Comparison of ENCODE assay signal across 7 mouse cellular contexts in the genomic region with DNA sequence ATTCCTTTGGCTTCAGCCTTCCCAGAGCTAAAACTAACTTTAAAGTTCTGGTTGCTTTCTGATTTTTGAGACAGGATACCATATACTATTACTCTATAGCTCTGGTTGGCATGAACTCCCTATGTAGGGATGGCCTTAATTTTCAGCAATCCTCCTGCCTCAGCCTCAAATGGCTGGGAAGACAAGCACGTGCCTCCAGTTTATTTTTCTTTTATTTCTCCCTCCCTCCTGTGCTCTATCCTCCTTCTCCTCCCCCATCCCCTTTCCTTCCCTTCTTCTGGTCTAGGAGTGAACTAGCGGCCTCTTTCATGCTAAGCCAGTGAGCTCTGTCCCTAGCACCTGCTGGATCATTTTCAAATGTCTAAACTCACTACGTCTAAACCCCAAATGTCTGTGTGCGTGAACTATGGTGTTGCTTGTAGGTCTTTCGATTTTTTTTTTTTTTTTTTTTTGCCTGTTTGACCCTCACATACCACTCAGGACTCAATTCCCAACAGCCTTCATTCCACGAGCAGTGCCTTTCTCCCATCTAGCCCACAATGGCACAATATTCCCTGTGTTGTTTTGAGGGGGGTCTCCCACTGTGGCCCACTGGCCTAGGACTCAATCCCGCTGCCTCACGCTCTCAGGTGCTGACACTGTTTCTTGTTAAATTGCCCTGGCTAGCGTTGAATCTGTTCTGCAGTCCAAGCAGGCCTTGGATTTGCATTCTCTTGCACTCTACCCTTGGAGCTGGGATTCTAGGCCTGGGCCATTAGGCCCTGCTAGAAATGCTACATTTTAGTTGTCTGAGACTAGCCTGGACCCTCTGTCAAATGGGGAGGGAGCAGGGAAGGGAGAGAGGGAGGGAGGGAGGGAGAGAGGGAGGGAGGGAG. TPM values are rescaled to one million over a fixed set of nuclear protein-coding genes. Genes with fewer than 3 reads are reported as not detected.
DNase-seq lines count a peak whose midpoint lies in the region; ATAC-seq and TF ChIP-seq lines count a peak whose summit lies in the region.

No protein-coding gene starts in this region.

- TF ChIP-seq POLR2A in lung, adult 2 months (IDR thresholded peaks at IDR 0.05; ENCODE audit: borderline replicate concordance, extremely low read depth, low read depth, low read length): no peak

- peak overlapping the region; percentile 73 for H3K4me2 ChIP-seq in embryonic facial prominence, embryonic 15.5 days (replicated peaks)
- peak overlapping the region; percentile 83 for H3K4me2 ChIP-seq in intestine, embryonic 16.5 days (ENCODE audit: low read depth, low read length)
- peak overlapping the region; percentile 92 for H3K4me2 ChIP-seq in neural tube, embryonic 15.5 days

- no peaks in the 10 kb centered on the region for H3K9me3 ChIP-seq in embryonic facial prominence, embryonic 15.5 days (replicated peaks)
- no peaks in the 10 kb centered on the region for H3K9me3 ChIP-seq in intestine, embryonic 16.5 days (ENCODE audit: control insufficient read depth, low read length)
- no peaks in the 10 kb centered on the region for H3K9me3 ChIP-seq in neural tube, embryonic 15.5 days (replicated peaks)

- no peaks in the 10 kb centered on the region for H3K27me3 ChIP-seq in embryonic facial prominence, embryonic 15.5 days
- H3K27me3 ChIP-seq in intestine, embryonic 16.5 days (replicated peaks; ENCODE audit: control insufficient read depth, insufficient read depth, low read length): no peaks in the 10 kb centered on the region
- H3K27me3 ChIP-seq in neural tube, embryonic 15.5 days (replicated peaks): no peaks in the 10 kb centered on the region

- no peak for DNase-seq in lung, adult 2 months
- DNase-seq in lung, postnatal 25 days (ENCODE audit: low spot score): no peak
- no peak for DNase-seq in thymus, adult 18-20 months
- DNase-seq in cerebellum, postnatal 4 days (ENCODE audit: low spot score in 2 of 2): no peak

- 67% methylated on average over 9 of the region's 9 CpGs for WGBS in lung, adult 2 months
- WGBS in embryonic facial prominence, embryonic 15.5 days: 45% methylated on average over 9 of the region's 9 CpGs
- WGBS in intestine, embryonic 16.5 days: 61% methylated on average over 9 of the region's 9 CpGs
- 53% methylated on average over 9 of the region's 9 CpGs for WGBS in neural tube, embryonic 15.5 days

- H3K36me3 ChIP-seq in embryonic facial prominence, embryonic 15.5 days: no peaks in the 10 kb centered on the region
- H3K36me3 ChIP-seq in intestine, embryonic 16.5 days (ENCODE audit: control insufficient read depth, insufficient read depth, low read length): no peaks in the 10 kb centered on the region
- H3K36me3 ChIP-seq in neural tube, embryonic 15.5 days: no peaks in the 10 kb centered on the region

- peaks cover 19% of the 10 kb centered on the region for H3K4me1 ChIP-seq in lung, adult 2 months (ENCODE audit: control insufficient read depth, insufficient read depth, low read length)
- H3K4me1 ChIP-seq in embryonic facial prominence, embryonic 15.5 days: peaks cover 34% of the 10 kb centered on the region
- H3K4me1 ChIP-seq in intestine, embryonic 16.5 days (ENCODE audit: control insufficient read depth, insufficient read depth, low read length): peaks cover 38% of the 10 kb centered on the region
- peaks cover 47% of the 10 kb centered on the region for H3K4me1 ChIP-seq in neural tube, embryonic 15.5 days

- TF ChIP-seq CTCF in lung, adult 2 months (IDR thresholded peaks at IDR 0.05; ENCODE audit: insufficient read depth, low read length): no peak

- peak overlapping the region; percentile 57; the same call in 1 of the 2 replicates for H3K9ac ChIP-seq in embryonic facial prominence, embryonic 15.5 days
- peak overlapping the region; percentile 80 for H3K9ac ChIP-seq in intestine, embryonic 16.5 days (ENCODE audit: low read depth, low read length)
- peak overlapping the region; percentile 57; the same call in 1 of the 2 replicates for H3K9ac ChIP-seq in neural tube, embryonic 15.5 days (replicated peaks)

- ATAC-seq in embryonic facial prominence, embryonic 15.5 days (ENCODE audit: insufficient number of reproducible peaks, low FRiP score, low TSS enrichment, low read depth): no peak
- ATAC-seq in intestine, embryonic 16.5 days: no peak
- no peak for ATAC-seq in neural tube, embryonic 15.5 days (ENCODE audit: low FRiP score)

- peak overlapping the region; percentile 90 for H3K4me3 ChIP-seq in lung, adult 2 months (replicated peaks; ENCODE audit: extremely low read depth, low read depth, low read length)
- H3K4me3 ChIP-seq in embryonic facial prominence, embryonic 15.5 days (replicated peaks): peak overlapping the region; percentile 72
- H3K4me3 ChIP-seq in intestine, embryonic 16.5 days (ENCODE audit: low read length): peak overlapping the region; percentile 80
- H3K4me3 ChIP-seq in neural tube, embryonic 15.5 days (replicated peaks): peak overlapping the region; percentile 58

- H3K27ac ChIP-seq in embryonic facial prominence, embryonic 15.5 days (replicated peaks): peak overlapping the region; percentile 90
- H3K27ac ChIP-seq in intestine, embryonic 16.5 days (ENCODE audit: low read length): peak overlapping the region; percentile 70
- 0 out of 2 replicates have a peak overlapping the region, but pooled peaks have one; percentile 69 for H3K27ac ChIP-seq in neural tube, embryonic 15.5 days (replicated peaks)

RNA-seq across cellular contexts. Expression of a gene that starts 5.0 kb away (rescaled TPM):
- 21.0 and 22.8 TPM in 2 replicates for polyA plus RNA-seq in lung, adult 2 months (2012; rRNA removed)
- 14.9 and 15.7 TPM in 2 replicates for polyA plus RNA-seq in embryonic facial prominence, embryonic 15.5 days (2015; fragmentation: Nextera tagmentation; extraction: Ambion mirVana)
- polyA plus RNA-seq in intestine, embryonic 16.5 days (2015; fragmentation: Nextera tagmentation; extraction: Ambion mirVana): 8.0 and 8.6 TPM in 2 replicates
- polyA plus RNA-seq in neural tube, embryonic 15.5 days (2015; fragmentation: Nextera tagmentation; extraction: Ambion mirVana): 20.6 and 24.0 TPM in 2 replicates

RNA-seq across cellular contexts. Expression of a gene that starts 6.1 kb away (rescaled TPM):
- 69.8 and 75.7 TPM in 2 replicates for polyA plus RNA-seq in lung, adult 2 months (2012; rRNA removed)
- polyA plus RNA-seq in embryonic facial prominence, embryonic 15.5 days (2015; fragmentation: Nextera tagmentation; extraction: Ambion mirVana): 102 and 137 TPM in 2 replicates
- polyA plus RNA-seq in intestine, embryonic 16.5 days (2015; fragmentation: Nextera tagmentation; extraction: Ambion mirVana): 38.6 and 44.8 TPM in 2 replicates
- polyA plus RNA-seq in neural tube, embryonic 15.5 days (2015; fragmentation: Nextera tagmentation; extraction: Ambion mirVana): 33.3 and 39.2 TPM in 2 replicates

RNA-seq across cellular contexts. Expression of a gene that starts 19.0 kb away (rescaled TPM):
- polyA plus RNA-seq in lung, adult 2 months (2012; rRNA removed): 3.2 and 6.8 TPM in 2 replicates
- 122 and 123 TPM in 2 replicates for polyA plus RNA-seq in embryonic facial prominence, embryonic 15.5 days (2015; fragmentation: Nextera tagmentation; extraction: Ambion mirVana)
- polyA plus RNA-seq in intestine, embryonic 16.5 days (2015; fragmentation: Nextera tagmentation; extraction: Ambion mirVana): 114 and 139 TPM in 2 replicates
- 15.6 and 47.4 TPM in 2 replicates for polyA plus RNA-seq in neural tube, embryonic 15.5 days (2015; fragmentation: Nextera tagmentation; extraction: Ambion mirVana)

RNA-seq across cellular contexts. Expression of a gene that starts 23.8 kb away (rescaled TPM):
- 120 and 129 TPM in 2 replicates for polyA plus RNA-seq in lung, adult 2 months (2012; rRNA removed)
- 111 and 149 TPM in 2 replicates for polyA plus RNA-seq in embryonic facial prominence, embryonic 15.5 days (2015; fragmentation: Nextera tagmentation; extraction: Ambion mirVana)
- polyA plus RNA-seq in intestine, embryonic 16.5 days (2015; fragmentation: Nextera tagmentation; extraction: Ambion mirVana): 65.8 TPM in 2 replicates
- polyA plus RNA-seq in neural tube, embryonic 15.5 days (2015; fragmentation: Nextera tagmentation; extraction: Ambion mirVana): 347 and 355 TPM in 2 replicates

RNA-seq across cellular contexts. Expression of a gene that starts 30.5 kb away (rescaled TPM):
- polyA plus RNA-seq in lung, adult 2 months (2012; rRNA removed): 36.8 and 78.5 TPM in 2 replicates
- polyA plus RNA-seq in embryonic facial prominence, embryonic 15.5 days (2015; fragmentation: Nextera tagmentation; extraction: Ambion mirVana): 29.6 and 34.4 TPM in 2 replicates
- 13.6 and 13.7 TPM in 2 replicates for polyA plus RNA-seq in intestine, embryonic 16.5 days (2015; fragmentation: Nextera tagmentation; extraction: Ambion mirVana)
- 10.0 and 11.9 TPM in 2 replicates for polyA plus RNA-seq in neural tube, embryonic 15.5 days (2015; fragmentation: Nextera tagmentation; extraction: Ambion mirVana)
